Mouse (Mus musculus) yolk sac, embryonic 10.5 days (tissue): ENCODE results near the gene Jtb.
A peak's percentile ranks its signal among the peaks of the same experiment; 100 is the strongest.
"Not testable (repeated sequence)": the region's sequence is repeated elsewhere in the genome, so short reads cannot be mapped to it uniquely, and the experiment has no call there.

Source experiments
- DNase-seq: peaks from one replicate; pipeline ENCODE4 v3.0.0-alpha.2; 2017; ENCODE audit warnings: low spot score

The Jtb gene

DNA sequence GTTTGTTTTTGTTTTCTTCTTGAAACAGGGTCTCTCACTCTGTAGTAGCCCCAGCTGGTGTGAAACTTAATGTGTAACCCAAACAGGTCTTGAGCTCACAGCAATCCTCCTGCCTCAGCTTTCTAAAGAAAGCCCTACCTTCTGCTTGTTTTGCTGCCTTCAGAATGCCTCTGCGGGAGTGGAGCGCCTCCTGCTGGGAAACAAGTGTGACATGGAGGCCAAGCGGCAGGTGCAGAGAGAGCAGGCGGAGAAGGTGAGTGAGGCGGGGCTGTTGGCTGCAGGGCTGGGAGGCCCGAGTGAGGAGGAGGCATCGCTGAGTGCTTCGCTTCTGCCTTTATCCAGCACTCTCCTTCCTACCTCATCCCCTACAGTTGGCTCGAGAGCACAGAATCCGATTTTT, 7.1 kb upstream of the Jtb start:
- no peak for DNase-seq

GRCm38 (mm10) chr3:90231075-90231474, 322 bp upstream of the Jtb start:
- no peak for DNase-seq

- DNase-seq: no peak
Observed at GRCm38 (mm10) chr3:90241251-90241650, 9.9 kb downstream of the Jtb start.

GRCm38 (mm10) chr3:90241669-90242358, 10.4 kb downstream of the Jtb start:
- DNase-seq: no peak

DNA sequence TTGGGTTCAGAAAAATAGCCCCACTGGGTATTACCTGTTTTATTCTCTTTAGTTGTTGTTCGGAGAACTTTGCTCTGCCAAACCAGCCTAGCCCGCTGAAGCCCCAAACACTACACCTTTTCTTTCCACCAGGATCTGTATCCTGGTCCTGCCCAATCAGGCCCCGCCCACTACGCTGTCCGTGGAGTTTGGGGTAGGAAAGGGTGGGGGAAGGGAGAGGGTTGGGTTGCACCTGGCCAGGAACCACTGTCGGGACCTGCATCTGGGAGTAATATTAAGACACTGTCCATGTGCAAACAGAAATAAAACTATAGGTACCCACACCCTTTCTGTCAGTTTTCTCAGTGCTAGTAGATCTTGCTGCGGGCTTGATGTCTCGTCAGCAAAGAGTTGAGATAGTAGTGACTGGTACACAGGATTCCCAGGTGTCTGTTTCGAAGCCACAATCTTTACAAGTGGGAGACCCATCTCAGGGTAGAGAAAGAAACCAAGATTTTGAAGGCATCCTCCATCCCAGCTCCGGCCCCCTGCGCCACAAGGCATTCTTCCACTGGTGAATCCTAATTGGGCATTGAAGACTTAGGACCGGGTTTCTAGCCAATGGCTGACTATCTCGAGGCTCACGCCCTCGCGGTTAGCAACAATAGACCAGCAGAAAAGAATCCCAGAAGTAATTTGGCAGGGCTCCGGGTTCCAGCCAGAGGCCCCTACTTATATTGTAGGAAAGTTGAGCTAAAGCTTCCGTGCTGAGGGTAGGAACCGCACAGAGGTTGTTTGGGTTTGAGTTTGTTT, 11.8 kb downstream of the Jtb start, which contains the start of gene Creb3l4:
Gene Creb3l4, minus strand, starts transcription at position 529 of the 792 bp plus-strand sequence.
- peak; percentile 33 for DNase-seq

- DNase-seq: no peak
Observed at GRCm38 (mm10) chr3:90245406-90245805, 14.0 kb downstream of the Jtb start.

GRCm38 (mm10) chr3:90247630-90247959, 16.2 kb downstream of the Jtb start:
- no peak for DNase-seq

DNA sequence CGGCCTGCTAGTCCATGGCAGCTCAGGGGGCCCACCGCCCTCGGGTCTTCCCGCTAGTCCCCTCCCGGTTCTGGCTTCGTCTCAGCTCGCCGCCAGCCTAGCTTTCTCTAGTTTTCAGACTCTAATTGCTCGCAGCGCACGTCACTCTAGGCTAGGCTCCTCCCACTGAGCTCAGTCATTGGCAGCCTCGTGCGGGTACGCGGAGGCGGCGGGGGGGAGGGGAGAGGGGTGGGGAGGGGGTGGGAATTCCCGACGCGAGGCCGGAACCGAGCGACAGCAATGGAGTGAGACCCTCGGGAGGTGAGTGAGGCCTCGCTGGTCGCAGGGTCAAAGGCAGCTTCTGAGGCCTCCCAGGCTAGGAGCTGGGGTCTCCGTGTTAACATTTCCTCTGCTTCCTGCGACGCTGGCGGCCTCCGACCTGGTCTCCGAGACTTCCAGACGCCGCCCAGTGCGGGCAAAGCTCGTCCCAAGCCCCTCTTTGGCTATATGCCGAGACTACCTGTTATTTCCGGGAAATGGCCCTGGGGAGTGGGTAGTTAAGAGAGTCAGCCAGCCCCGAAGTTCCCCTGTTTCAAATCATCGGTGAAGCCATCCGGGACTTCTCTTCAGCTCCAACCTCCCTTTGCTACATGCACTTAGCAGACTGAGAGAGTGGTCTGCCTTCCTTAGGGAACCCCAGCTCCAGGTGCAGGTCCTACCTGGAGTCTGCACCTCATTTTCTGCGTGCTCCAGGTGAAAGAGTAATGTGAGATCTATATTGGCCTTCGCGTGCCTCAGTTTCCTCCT, 16.8 kb downstream of the Jtb start, which contains the start of gene Slc39a1:
Gene Slc39a1, plus strand, starts transcription at position 213 of the 786 bp plus-strand sequence.
- peak; percentile 97 for DNase-seq

DNA sequence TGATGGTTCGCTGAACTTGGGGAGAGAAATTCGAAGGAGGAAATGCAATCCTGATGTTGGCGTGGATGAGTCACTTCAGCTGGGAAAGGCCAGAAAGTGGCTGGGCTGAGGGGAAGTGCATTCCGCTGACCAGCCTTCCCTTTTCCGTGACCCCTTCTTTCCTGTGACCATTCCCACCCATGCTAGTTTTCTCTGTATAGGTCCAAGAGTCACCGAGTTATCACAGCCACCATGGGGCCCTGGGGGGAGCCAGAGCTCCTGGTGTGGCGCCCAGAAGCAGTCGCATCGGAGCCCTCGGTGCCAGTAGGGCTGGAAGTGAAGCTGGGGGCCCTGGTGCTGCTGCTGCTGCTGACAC, 17.3 kb downstream of the Jtb start:
- DNase-seq: peak; percentile 49

- DNase-seq: peak; percentile 30
Observed at GRCm38 (mm10) chr3:90250791-90251190, 19.4 kb downstream of the Jtb start.

GRCm38 (mm10) chr3:90251731-90252226, 20.4 kb downstream of the Jtb start:
- DNase-seq: not testable (repeated sequence)

DNA sequence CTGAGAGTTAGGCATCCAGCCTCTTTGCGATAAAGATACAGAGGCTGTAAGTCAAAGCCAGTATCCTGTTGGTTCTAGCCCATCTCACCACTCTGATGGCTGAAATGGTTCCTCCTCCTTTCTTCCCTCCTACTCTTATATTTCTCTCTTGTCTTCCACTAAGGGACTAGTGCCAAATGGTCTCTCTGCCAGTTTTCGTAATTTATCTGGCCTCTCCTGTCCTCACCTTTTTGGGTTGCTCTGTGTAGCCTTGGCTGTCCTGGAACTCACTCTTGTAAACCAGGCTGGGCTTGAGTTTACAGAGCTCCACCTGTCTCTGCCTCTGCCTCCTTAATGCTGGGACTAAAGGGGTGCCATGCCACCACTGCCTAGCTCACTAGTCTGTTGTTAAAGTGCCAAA, 21.3 kb downstream of the Jtb start:
- not testable (repeated sequence) for DNase-seq

DNA sequence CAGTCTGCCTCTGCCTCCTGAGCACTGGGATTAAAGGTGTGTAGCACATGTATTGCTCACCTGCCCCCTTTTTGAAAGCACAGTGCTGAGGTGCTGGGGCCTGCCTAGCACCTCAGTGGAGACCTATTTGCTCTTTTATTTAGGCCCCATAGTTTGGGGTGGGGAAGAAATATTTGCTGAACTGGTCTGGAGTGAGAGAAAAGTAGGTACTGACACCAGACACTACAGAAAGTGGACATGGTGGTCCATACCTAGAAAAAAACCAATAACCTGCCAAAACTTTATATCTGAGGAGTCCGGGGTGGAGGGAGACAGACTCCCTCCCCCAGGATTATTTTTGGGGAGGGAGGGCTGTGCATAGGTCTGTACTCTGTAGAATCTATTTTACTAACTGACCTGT, 21.8 kb downstream of the Jtb start:
- not testable (repeated sequence) for DNase-seq

DNA sequence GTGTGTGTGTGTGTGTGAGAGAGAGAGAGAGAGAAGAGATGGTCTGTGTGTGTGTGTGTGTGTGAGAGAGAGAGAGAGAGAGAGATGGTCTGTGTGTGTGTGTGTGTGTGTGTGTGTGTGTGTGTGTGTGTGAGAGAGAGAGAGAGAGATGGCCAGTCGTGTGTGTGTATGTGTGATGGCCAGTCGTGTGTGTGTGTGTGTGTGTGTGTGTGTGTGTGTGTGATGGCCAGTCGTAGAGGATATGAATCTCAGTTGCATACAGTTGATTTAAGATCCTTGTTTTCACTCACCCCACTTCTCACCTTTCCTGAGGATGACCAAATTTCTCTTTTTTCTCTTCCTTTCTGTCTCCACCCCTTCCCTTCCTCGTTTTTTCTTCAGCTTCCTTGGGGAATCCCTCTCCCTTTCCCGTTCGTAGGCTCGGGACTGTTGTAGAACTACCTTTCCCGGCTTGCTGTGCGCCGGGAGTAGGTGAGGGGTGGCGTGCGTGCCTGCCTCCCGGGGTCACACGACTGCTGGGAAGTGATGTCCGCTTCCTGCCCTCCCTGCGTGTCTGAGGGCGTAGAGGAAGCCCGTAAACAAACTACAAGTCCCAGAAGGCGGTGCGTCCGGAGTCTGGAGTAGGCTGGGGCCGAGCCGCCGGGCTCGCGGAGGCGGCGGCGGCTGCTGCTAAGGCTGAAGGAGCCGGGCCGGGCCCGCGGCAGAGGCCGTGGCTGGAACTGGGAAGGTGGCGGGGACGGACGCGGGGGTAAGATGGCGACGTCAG, 22.4 kb downstream of the Jtb start, which contains the start of gene Crtc2:
Gene Crtc2, plus strand, starts transcription at position 511 of the 766 bp plus-strand sequence.
- peak; percentile 97 for DNase-seq

DNA sequence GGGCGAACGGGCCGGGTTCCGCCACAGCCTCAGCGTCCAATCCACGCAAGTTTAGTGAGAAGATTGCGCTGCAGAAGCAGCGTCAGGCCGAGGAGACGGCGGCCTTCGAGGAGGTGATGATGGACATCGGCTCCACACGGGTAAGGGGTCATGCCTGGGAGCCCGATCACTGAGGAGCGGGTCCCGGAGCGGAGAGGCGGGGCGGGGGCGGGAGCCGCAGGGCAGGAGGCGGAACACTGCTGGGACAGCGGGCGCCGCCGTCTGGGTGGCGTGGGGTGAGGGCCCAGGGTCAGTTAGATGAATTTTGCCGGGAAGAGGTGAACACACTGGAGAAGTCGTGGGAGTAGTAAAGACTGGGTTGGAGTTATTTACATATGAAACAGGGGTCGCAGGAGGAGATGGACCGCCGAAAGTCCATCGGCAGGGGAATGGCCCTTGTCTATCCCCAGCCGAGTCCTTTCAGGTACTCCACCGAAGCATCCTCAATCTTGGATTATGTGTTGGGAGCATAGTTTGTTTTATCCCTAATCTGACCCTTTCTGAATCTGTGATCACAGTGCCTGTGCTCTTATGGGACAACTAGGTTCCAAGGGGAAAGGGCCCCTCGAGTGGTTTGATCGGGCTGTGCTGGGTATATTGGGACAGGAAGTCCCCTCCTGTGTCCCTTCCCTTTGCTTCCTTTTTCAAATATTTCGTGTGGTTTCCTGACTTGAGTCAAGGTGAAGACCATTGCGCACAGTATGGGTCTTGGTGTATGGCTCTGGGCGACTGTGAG, 23.2 kb downstream of the Jtb start:
- DNase-seq: no peak

DNA sequence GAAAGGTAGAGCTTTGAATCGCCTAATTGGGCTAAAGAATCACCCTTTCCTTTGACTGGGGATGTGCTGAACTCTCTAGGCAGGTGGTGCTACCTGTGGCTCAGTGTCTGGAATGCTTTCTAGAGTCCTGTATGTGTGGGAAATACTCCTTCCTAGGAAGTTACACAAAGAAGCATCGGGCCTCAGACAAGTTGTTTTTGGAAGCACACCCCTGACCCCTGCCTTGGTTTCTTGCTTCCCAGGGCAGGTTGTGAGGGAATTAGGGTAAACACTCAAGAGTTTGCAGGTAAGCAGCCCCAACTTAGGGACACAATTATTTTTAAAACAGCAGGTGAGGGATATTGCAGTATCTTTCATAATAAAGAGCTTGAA, 23.8 kb downstream of the Jtb start:
- no peak for DNase-seq

GRCm38 (mm10) chr3:90255784-90256353, 24.5 kb downstream of the Jtb start:
- no peak for DNase-seq

DNA sequence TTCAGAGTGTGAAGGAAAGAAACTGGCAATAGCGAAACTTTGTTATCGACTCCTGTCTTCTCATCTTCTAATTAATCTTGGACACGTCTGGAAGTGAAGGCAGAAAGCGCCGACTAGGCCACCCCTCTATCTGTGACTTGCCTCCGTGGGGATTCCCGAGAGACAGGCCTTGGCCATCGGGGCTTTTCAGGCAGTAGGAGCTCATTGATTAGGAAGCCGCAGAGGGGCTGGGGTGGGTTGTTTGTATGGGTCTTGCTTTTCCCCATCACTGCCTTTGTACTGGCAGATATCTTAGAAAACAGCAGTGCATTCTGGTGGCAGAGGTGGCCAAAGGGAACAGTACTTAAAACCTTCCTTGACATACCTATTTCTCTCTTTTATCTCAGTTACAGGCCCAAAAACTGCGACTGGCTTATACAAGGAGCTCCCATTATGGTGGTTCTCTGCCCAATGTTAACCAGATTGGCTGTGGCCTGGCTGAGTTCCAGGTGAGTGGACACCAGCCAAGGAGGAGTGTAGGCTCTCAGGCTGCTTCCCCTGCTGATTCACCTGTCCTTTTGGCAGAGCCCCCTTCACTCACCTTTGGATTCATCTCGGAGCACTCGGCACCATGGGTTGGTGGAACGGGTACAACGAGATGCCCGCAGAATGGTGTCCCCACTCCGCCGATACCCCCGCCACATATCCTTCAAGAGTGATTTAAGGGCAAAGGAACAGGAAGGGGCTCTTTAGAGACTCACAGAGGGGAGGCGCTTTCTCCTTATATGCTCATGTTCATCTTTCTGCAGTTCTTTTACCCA, 25.5 kb downstream of the Jtb start:
- no peak for DNase-seq

- peak; percentile 59 for DNase-seq
Observed at GRCm38 (mm10) chr3:90258521-90258920, 27.1 kb downstream of the Jtb start.
